Mouse (Mus musculus) liver, adult 2 months (tissue): ENCODE measurements at regions not wholly inside any gene's neighbourhood (a gene's known extent, or its start where the extent isn't known, plus 50 kb on each side); places are given as distances from the start of the nearest gene placed in this dataset.
"Not testable (repeated sequence)": the region's sequence is repeated elsewhere in the genome, so short reads cannot be mapped to it uniquely, and the experiment has no call there.

Source experiments
- DNase-seq: peaks from one replicate; pipeline ENCODE4 v3.0.0-alpha.2; 2011; ENCODE audit warnings: low read depth, low spot score; ENCODE audit errors: extremely low read depth
- H3K27ac ChIP-seq: fragments of 200-500 bp; replicated peaks from 2 replicates; pipeline ENCODE4 v1.5.1; 2012; ENCODE audit warnings: low read depth, mild to moderate bottlenecking, control low read depth, inconsistent platforms, low read length; ENCODE audit not compliant: insufficient read depth
- H3K27me3 ChIP-seq: fragments of 200-500 bp; 2 replicates; pipeline ENCODE4 v1.6.1; 2012; ENCODE audit warnings: mild to moderate bottlenecking, moderate library complexity, low read length, inconsistent platforms; ENCODE audit not compliant: control insufficient read depth, insufficient read depth
- H3K36me3 ChIP-seq: fragments of 200-500 bp; 2 replicates; pipeline ENCODE4 v1.6.1; 2012; ENCODE audit warnings: low read length, inconsistent platforms; ENCODE audit not compliant: control insufficient read depth, insufficient read depth
- H3K4me1 ChIP-seq: fragments of 200-500 bp; 2 replicates; pipeline ENCODE4 v1.6.1; 2011; ENCODE audit warnings: low read length; ENCODE audit not compliant: control insufficient read depth, insufficient read depth
- H3K4me3 ChIP-seq: fragments of 200-500 bp; 2 replicates; pipeline ENCODE4 v1.5.1; 2011; ENCODE audit warnings: low read depth, mild to moderate bottlenecking, control low read depth, low read length, moderate library complexity; ENCODE audit not compliant: insufficient read depth
- H3K79me2 ChIP-seq: fragments of 200-500 bp; 2 replicates; pipeline ENCODE4 v1.6.1; 2012; ENCODE audit warnings: inconsistent platforms, mild to moderate bottlenecking, low read length, moderate library complexity; ENCODE audit not compliant: control insufficient read depth, insufficient read depth
- H3K9ac ChIP-seq: fragments of 200-500 bp; 2 replicates; pipeline ENCODE4 v1.6.1; 2012; ENCODE audit warnings: low read depth, mild to moderate bottlenecking, control low read depth, inconsistent platforms, low read length
- CTCF ChIP-seq: fragments of 200-500 bp; IDR thresholded peaks from 2 replicates; pipeline ENCODE4 v1.5.1; 2011; ENCODE audit warnings: low read depth, low read length, control low read depth
- POLR2A ChIP-seq: fragments of 200-500 bp; IDR thresholded peaks from 2 replicates; pipeline ENCODE4 v1.6.1; 2011; ENCODE audit warnings: low read length, control low read depth; ENCODE audit not compliant: insufficient read depth; ENCODE audit errors: extremely low read depth
- WGBS: fragments of 180-500 bp; shearing (Covaris S2); methylation state at CpG from one replicate; pipeline ENCODE4 v1.1.7; 2018; 5-methylcytosine and 5-hydroxymethylcytosine counted together

DNA sequence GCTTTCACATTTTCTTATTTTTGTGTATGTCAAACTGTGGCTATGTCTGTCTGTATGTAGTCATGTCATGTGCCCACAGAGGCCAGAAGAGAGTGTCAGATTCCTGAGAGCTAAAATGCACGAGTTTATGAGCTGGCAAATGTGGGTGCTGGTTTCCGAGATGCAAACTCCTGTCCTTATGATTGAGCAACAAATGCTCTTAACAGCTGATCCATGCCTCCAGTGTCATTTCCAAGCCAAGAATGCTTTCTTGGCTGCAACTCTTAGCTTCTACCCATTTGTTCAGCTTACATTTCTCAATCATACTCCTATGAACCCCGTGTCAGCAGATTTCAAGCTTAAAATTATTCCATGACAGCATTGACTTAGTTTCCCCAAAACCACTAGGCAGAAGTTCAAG, 3601.5 kb downstream of the 9330182O14Rik start:
- WGBS: 80% methylated on average over 3 of the region's 3 CpGs
- no peak for DNase-seq
- H3K27ac ChIP-seq: no peak overlapping the region
- H3K79me2 ChIP-seq: no peaks in the 10 kb centered on the region
- no peak overlapping the region for H3K9ac ChIP-seq
- H3K4me3 ChIP-seq: no peak overlapping the region
- no peaks in the 10 kb centered on the region for H3K4me1 ChIP-seq
- H3K27me3 ChIP-seq: no peaks in the 10 kb centered on the region
- H3K36me3 ChIP-seq: no peaks in the 10 kb centered on the region
- no peak for TF ChIP-seq CTCF
- no peak for TF ChIP-seq POLR2A

DNA sequence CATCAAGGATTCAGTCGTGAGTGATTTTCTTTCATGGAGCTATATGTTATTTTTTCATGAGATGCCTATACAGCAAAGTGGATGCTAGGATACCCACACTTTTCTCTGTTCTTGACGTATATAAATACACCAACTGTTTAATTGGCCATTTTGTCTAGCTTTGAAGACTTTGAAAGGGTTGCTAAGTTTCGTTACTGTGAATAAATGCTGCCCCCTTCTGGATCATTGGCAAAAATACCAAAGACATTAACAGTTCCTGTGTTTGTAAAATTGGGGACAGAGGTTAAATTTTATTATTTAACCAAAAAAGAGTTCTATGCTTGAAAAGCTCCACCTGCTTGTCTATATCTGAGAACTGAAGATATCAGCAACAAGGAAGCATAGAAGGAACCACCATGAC, 3624.1 kb downstream of the 9330182O14Rik start:
- Histone ChIP-seq H3K27ac (no peak overlapping the region), H3K4me3 (no peak overlapping the region), H3K79me2 (no peaks in the 10 kb centered on the region), H3K36me3 (no peaks in the 10 kb centered on the region), H3K27me3 (no peaks in the 10 kb centered on the region), H3K4me1 (no peaks in the 10 kb centered on the region), H3K9ac (no peak overlapping the region)
- WGBS: 15% methylated on average over 3 of the region's 3 CpGs
- DNase-seq: peak; percentile 44
- TF ChIP-seq CTCF: peak; percentile 56
- TF ChIP-seq POLR2A: no peak

DNA sequence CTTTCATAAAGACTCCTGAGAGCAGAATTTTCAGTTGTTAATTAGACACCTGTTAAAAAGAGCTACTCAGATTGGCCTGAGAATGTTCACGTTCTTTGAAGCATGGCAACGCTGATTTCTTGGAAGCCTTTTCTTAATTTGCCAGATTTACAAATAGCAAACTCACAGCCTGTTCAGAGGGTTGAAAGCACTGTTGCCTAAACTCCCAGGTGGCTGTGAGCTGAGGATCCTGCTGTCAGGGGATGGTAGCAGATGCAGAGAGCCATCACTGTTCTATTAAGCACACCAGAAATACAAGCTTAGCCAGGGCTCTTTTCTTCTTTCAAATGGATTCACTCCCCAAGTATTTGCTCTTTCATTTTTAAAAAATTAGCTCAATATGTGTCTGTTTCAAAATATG, 3630.4 kb downstream of the 9330182O14Rik start:
- Histone ChIP-seq H3K4me3 (no peak overlapping the region), H3K79me2 (no peaks in the 10 kb centered on the region), H3K27ac (no peak overlapping the region), H3K4me1 (no peaks in the 10 kb centered on the region), H3K27me3 (no peaks in the 10 kb centered on the region), H3K36me3 (no peaks in the 10 kb centered on the region), H3K9ac (no peak overlapping the region)
- no peak for TF ChIP-seq CTCF
- TF ChIP-seq POLR2A: no peak
- DNase-seq: no peak
- 79% methylated on average over 2 of the region's 2 CpGs for WGBS

DNA sequence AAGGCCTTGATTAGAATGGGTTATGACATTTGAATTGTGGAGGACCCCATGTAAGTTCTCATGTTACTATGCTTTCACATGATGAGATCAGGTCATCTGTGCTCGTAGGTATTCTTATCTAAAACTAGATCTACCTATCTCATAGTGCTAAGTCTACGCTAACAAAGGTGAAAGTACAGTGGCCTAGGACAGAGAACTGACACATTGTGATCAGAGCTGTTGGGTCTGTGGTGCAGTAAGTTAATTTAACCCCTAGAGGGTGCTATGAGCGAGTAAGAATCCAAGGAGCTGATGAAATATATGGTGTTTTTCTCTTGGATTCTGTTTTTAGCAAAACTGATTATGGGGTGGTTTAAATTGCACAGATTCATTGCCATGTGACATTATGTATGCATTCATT, 3638.6 kb downstream of the 9330182O14Rik start:
- no peaks in the 10 kb centered on the region for H3K27me3 ChIP-seq
- peak; percentile 24 for DNase-seq
- H3K4me1 ChIP-seq: no peaks in the 10 kb centered on the region
- no peaks in the 10 kb centered on the region for H3K36me3 ChIP-seq
- H3K27ac ChIP-seq: no peak overlapping the region
- H3K79me2 ChIP-seq: no peaks in the 10 kb centered on the region
- no peak overlapping the region for H3K4me3 ChIP-seq
- 18% methylated on average over 3 of the region's 3 CpGs for WGBS
- no peak overlapping the region for H3K9ac ChIP-seq
- TF ChIP-seq CTCF (no peak), POLR2A (no peak)

DNA sequence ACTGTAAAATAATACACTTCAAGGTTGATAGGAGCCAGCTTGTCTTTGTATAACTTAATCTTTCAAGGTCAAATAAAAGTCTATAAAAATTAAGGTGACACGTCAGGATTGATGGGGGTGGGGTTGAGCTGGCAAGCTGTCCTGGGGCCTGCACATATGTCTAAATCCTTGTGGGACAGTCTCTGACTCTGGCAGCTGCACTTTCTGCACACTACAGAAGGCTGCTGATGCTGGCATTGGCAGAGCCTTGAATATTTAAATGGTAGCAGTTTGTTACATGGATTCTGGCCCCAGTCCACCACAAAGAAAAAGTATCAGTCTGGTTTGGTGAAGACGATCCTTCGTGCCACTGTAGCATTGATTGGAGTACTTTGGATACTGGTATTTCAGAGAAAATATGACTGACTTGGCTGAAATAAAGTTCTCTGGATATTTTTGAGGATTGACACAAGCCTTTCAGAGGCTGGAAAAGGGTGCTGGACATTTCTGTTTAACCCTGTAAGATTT, 3648.0 kb downstream of the 9330182O14Rik start:
- not testable (repeated sequence) for H3K4me1 ChIP-seq, DNase-seq, H3K79me2 ChIP-seq, H3K4me3 ChIP-seq, H3K27ac ChIP-seq, H3K9ac ChIP-seq, H3K27me3 ChIP-seq, H3K36me3 ChIP-seq
- WGBS: 81% methylated on average over 3 of the region's 3 CpGs

DNA sequence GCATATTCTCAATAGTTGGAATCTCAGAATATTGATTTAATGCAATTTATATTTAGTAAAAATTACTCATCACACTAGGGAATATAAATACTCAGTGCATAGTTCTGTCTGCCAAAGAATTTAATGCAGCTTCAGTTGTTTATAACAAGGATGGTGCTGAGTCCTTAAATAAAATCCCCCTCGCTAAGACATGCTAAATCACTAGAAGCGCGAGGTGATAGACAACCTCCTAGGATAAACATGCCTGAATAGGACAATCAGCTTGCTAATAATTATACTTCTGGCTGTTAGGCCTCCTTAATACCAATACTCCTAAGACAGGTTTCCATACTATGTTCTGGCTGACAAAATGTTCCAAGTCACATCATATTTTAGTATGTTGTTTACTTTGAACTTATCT, 3650.0 kb downstream of the 9330182O14Rik start:
- H3K27ac ChIP-seq: no peak overlapping the region
- H3K27me3 ChIP-seq: no peaks in the 10 kb centered on the region; the same call in 1 of the 2 replicates
- H3K4me3 ChIP-seq: no peak overlapping the region
- no peak for TF ChIP-seq POLR2A
- no peaks in the 10 kb centered on the region for H3K36me3 ChIP-seq
- H3K9ac ChIP-seq: no peak overlapping the region
- WGBS: 85% methylated on average over 3 of the region's 3 CpGs
- H3K4me1 ChIP-seq: no peaks in the 10 kb centered on the region
- H3K79me2 ChIP-seq: no peaks in the 10 kb centered on the region
- DNase-seq: no peak
